Mouse (Mus musculus) kidney, adult 18-20 months (tissue): ENCODE measurements around the gene Gm20388.

Experiments
- DNase-seq: peaks from one replicate; pipeline ENCODE4 v3.0.0; 2021

The Gm20388 gene

DNA sequence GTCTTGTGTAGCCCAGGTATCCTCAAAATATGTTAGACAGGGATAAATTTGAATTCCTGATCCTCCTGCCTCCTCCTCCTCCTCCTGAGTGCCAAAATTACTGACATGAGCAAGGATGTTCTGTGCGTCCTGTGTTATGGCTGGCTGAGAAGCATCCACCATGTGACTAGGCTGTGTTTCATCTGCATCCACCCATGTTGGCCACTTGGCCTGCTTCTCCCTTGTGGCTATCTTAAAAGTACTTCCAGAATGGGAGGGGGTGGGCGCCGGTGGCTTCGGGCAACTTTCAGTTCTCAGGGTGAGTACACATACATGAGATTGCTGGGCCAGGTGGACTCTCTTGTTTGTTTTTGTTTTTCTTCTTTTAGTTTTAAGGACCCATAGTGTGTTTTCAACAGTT is 2008.5 kb downstream of the Gm20388 start:
- DNase-seq: no peak

DNA sequence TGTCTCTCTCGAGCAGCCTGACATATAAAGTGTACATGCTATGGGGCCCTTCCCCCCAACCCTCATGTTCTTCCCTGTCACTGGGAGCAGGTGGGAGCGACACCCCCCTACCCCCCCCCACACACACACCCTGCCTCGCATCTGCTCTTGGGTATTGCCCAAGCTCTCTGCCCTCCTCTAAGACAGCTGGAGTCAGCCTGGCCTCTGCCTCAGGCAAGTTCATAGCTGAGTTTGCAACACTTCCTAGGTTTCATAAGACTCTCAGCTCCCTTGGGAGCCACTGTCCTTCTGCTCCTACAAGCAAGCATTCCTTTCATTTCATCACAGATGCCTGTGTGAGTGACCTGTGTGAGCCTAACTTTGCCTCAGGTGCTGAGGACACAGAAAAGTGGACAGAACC is 2009.1 kb downstream of the Gm20388 start:
- DNase-seq: no peak

DNA sequence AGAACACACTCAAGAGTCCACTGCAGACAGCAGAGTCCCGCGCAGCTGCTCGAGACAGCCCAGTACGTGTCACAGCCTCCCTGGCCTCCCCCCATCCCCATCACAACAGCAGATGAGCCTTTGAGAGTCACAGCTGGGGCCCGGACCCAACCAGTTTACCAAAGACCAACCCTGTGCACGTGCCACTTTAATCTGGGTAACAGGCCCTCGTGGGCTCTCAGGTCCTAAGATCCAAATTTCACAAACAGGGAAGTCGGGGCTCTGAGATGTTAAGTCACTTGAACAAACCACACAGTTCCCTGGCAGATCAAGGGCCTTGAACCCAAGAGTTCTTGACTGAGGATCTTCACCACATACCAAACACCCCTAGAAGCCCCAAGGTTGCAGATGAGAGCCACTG is 2010.9 kb downstream of the Gm20388 start:
- DNase-seq: no peak

DNA sequence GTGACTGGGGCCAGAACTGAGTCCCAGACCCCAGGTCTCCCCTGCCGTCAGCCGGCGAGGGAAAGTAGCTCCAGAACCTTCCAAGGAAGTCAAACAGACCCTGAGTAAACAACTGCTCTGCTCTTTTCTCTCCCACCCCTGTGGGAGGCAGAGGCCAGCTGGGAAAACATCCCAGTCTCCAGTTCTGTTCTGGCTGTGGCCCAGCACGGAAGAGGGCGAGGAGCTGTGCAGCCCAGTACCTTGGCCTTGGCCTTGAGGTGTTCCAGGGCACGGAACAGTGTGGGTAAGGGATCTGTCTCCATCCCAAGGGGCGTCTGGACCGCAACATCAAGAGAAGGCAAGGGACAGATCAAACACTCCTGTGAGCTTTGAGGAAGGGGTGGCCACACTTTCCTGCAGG is 2011.5 kb downstream of the Gm20388 start:
- no peak for DNase-seq

DNA sequence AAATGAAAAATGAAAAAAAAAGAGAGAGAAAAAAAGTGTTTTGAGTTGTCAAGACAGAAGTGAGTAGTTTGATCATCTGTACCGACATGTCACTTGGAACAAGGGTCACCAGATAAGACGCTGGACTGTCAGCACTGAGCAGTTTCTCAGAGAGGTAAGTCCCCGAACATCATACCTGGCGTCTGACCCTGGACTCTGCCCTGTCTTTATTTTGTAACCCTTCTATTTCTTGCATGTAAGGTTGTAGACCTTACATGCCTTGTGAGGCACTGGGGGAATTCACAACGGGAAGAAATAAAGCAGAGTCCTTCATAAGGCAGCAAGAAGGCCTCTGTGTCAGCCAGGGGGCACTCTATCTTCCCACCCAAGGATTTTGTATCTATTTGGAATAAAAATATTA is 2014.0 kb downstream of the Gm20388 start:
- DNase-seq: no peak

DNA sequence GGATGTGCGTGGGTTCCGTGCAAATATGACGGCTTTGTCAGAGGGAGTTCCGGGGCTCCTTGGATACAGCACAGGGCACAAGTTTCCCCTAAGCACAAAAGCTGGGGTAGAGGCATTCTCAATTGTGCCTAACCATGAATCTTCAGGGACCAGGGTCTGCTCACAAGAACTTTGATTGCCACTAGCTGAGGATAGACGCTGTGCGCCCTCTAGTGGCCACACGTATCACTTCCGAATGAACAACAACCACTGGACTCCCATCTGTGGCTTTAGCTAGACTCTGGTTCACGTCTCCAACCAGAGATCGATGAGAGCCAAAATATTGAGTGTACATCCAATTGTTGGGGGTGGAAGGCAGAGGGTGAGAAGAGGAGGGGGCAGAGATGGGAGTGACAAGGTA is 2015.0 kb downstream of the Gm20388 start:
- peak; percentile 81 for DNase-seq

DNA sequence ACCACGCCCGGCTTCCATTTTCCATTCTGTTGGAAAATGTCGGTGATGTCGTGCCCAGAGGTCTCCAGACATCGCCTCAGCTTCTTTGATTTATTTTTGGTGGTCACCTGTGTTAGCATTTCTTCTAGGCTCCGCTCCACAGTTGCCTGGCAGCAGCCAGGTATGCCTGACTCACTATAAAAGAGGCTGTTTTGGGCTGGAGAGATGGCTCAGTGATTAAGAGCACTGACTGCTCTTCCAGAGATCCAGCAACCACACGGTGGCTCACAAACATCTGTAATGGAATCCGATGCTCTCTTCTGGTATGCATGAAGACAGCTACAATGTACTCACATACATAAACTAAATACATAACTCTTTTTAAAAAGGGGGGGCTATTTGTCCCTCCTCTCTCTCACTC is 2015.6 kb downstream of the Gm20388 start:
- DNase-seq: no peak

DNA sequence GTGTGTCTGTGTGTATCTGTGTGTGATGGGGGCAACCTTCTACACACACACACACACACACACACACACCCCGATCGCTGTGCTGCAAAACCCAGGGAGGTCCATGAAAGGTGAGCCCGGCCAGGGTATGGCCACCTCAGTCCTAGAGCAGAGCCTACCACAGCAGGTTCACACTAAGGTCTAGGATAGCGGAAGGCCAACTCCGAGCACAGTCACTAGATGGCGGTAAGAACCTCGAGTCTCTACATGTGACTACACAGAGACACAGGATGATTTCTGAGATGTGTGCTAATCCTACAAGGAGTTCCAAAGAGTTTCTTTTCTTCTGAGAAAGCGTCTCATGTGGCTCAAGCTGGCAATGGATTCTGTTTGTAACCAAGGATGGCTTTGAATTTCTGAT is 2016.7 kb downstream of the Gm20388 start:
- DNase-seq: peak; percentile 60

DNA sequence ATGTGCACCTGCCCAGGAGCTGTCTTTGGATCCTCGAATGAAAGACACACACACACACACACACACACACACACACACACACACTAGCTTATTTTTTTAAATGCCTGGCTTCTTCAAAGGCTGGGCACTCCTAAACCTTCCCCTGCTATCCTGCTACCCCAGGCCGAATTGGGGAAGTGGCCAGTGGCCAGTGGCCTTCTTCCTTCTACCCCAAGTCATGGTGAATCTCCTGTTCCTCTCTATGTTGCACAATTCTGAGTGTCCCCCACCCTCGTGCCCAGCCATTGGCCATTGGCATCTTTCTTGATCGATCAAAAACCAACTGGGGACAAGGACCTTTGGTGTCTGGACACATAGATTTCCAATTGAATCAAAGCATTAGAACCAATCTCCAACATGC is 2019.4 kb downstream of the Gm20388 start:
- DNase-seq: no peak

DNA sequence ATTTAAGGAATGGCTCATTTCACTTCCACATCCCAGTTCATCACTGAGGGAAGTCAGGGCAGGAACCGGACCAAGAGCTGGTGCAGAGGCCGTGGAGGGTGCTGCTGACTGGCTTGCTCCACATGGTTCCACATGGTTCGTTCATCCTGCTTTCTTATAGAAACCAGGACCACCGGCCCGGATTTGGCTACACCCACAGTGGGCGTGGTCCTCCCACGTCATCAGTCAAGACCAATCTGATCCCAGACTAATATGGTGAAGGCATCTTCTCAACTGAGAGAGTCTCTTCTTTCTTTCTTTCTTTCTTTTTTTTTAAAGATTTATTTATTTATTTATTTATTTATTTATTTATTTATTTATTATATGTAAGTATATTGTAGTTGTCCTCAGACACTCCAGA is 2020.9 kb downstream of the Gm20388 start:
- no peak for DNase-seq

DNA sequence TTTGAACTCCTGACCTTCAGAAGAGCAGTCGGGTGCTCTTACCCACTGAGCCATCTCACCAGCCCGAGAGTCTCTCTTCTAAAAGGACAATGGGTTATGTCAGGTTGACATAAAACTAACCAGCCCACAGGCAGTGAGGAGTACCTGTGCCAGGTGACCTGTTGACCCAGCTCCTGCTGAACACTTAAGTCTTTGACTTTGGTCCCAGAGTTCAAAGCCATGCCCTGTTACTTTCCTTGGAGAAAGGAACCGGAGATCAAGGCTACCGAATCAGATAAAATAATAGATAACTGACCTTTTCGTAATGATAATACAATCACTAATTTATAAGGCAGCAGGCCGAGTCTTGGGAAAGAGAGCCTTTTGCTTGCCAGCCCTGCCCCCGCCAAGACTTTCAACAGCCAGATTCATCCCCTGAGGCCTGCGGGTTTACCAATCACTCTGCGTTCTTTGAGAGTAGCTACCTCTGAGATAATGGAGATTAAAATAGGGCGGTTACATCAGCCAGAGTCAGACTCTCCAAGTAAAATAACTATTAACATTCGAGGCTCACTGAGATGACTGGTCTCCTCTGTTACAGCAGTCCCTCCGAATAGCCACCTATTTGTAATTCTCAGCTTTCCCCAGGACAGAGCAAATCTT is 2021.5 kb downstream of the Gm20388 start:
- DNase-seq: no peak

DNA sequence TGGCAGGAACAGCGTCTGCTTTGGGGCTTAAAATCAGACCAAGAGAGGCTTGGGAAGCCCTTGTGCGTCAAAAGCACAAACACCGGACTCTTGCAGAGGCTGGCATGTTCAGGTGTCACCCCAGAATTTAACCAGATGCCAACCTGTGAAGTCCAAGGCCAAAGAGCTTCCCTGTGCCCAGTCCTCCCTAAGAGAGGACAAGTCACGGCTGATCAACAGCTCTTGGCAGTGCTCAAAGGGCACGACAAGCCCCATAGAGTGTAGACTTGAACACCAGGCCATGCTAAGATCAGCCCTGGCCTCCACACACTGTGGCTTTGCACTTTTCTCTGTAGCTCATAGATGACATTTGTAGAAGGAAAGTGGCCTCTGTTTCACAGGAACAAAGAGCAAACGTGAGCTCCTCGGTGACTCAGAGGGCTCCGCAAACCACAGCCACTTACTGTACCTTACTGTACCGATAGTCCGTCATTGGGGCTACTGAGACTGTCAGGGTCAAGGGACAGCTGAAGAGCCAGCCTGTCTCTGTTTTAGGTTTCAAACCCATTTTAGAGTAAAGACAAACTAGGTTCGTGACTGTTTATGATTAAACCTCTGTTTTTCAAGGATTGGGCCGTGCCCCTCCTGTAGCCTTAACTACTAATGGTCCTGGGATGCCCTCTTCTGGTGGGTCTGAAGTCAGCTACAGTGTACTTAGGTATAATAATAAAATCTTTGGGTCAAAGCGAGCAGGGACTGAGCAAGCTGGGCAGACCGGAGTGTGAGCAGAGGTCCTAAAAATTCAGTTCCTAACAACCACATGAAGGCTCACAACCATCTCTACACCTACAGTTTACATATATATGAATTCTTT is 2022.3 kb downstream of the Gm20388 start:
- no peak for DNase-seq

DNA sequence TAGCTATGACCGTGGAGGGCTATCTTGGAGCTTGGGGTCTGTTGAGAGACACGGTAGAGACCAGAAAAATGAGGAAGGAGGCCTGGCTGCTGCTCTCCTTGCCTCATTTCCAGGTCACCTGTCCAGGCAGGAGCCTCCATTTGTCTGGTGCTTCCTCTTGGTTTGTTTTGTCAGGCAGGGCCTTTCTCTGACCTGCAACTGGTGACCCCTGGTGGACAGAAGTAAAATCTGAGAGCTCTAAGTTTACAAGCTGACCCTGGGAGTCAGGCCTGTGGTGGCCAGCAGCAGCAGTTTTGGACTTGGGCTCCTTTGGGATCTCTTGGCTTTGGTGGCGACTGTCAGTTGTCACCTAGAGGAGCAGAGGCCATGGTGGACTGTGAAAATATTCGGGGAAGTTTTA is 2023.9 kb downstream of the Gm20388 start:
- peak; percentile 40 for DNase-seq

DNA sequence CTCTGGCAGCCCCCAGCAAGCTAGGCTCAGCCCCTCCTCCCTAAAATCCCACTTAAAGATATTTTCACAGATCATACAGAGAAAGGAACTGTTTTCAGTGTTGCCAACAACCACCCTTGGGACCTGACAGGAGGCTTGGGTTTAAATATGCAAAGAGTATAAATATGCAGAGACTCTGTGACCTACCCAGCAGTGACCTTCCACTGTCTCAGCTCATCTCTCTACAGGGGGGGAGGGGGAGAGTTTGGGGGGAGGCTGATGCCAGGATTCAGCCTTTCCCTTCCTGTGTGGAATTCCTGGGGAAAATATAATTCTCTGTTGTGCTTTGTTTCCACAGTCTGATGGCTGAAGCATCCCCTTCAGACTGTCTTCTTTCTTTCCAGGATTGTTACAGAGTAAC is 2024.3 kb downstream of the Gm20388 start:
- DNase-seq: no peak

DNA sequence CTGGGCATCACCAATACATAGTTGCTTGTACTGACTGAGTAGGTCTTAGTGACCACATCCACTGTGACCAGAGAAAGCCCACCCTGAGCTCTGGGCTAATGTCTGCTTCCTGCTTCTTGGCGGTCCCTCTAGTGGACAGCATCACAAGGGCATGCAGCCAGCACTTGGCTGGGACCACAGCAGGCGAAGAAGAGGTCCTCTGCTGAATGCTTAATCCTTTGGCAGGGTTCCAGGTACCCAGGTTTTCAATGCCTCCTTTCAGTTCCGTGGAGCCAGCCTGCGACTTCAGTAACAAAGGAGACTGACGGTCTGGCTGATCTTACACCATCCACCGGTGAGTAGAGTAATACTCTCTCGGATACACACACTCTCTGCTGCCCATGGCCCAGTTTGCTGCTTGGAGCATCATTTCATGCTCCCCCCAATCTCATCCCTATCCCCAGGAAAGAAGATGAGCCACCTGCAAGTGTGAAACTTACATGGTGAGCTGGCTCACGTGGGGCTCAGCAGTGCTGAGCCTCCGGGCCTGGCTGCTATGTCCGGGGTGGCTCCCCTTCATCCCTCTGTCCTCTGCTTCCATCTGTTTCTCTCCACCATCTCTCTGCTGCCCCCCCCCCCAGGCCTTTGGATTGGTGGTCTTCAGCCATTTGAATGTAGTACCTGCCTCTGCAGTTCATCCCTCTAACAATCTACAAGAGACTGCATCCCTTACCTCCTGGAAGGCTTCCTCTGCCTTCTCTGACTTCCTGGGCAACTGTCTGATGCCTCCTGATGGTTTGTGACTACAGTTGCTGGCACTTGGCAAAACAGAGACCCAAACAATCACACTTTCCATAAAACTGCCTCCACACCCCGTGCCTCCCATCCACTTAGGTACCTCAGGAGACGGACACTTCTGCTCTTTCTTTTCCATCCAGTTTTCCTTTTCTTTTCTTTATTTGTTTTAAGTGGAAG is 2025.0 kb downstream of the Gm20388 start:
- DNase-seq: no peak

DNA sequence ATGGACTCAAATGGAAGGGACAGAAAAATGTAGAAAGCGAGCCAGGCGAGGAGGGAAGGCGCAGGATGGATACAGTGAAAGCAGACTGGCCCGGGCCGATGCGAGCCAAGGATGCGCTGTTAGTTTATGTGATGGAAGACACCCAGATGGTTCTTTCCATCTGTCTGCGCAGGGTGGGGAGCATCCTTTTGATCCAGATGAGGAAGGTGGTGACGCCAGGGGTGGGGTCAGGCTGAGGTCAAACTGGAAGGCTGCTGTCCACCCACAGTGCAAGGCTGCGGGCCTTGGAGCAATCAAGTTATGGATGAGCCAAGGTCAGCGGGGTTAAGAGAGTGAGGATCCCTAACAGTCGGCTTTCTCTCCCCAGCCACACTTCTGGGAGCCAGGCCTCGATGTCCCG is 2025.8 kb downstream of the Gm20388 start:
- DNase-seq: no peak

DNA sequence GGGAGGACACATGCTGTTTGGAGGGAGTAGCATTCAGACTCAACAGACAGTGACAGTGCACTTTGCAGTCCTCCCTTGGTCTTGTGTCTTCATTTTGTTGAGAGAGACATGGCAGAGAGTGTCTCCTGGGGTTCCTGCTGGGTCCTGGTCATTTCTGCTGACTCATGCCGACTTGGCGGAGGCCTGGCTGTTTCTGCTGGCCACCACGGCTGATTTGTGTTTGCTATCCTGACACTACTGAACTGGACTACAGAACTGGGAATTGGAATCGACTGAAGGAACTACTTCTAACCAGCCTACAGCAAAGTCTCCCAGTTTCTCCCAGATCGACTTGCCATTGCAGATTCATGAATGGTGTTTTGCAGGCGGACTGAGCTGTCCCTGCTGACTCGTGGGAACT is 2028.1 kb downstream of the Gm20388 start:
- DNase-seq: no peak

DNA sequence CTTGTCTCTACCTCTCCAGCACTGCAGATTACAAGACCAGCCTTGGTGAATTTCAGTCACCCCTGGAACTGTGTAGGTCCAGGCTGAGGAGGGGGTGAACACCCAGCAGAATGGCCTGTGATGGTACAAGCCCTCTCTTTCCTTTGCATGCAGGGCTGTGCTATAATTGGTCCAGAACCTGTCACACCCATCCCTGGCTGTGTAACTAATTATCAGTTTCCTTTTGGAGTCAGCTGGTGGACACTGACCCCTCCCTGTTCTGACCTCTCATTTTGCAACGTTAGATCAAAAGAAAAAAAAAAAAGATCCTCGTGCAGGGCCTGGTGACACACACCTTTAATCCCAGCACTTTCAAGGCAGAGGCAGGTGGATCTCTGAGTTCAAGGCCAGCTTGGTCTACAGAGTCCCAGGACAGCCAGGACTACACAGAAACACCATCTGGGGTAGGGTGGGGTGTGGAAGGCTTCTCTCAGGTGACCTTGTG is 2032.5 kb downstream of the Gm20388 start:
- no peak for DNase-seq

DNA sequence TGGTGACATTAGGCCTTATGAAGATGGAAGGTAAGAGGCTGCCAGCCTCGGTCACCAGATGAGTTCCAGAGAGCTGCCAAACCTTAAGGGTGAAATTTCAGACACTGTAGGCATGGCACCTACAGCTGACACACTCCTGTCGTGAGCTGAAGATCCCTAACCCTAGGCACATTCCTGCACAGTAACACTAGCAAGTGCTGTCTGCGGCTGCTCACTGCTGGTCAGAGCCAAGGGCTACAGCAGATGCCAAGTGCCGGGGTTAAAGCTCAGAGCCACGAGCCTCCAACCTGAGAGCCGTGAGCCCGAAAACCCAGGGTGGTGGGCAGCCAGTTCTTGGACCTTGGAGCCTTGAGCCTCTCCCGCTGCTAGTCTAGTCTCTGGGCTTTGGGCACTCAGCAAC is 2033.1 kb downstream of the Gm20388 start:
- peak; percentile 44 for DNase-seq

DNA sequence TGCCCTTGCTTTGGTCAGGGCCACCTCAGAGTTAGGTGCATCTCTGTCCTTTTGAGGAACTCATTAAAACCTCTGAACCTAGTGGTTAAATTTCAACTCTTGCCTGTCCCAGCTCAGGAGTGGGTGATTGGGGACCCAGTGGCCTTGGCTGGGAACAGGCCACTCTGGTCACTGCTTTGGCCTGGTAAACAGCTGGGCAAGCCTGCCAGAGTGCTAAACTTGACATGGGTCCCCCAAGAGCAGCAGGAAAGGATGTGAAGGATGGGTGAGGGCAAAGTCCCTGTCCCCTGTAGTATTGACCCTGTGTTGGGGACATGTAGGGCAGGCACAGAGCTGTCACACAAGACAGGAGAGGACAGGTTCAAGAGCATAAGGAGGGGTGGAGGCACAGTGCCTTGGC is 2034.2 kb downstream of the Gm20388 start, which contains the start of gene Car5a:
Gene Car5a, minus strand, starts transcription at position 74 of the 400 bp plus-strand sequence.
- no peak for DNase-seq

DNA sequence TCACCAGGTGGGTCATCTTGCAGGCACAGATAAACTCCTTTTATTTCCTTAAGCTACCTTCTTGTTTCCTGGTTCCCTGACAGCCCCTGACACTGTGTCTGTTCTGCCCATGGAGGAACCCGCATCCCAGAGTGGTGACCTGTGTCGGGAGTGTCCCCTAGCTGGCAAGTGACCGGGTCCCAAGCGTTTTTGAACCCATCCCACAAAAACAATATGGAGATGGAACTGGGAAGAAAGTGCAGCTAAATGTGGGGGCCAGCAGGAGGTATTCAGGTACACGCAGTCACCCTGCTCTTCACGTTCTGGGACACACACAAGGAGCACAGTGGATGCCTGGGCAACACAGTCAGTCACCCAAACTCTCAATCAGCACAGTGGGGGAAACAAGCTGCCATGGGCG is 2035.7 kb downstream of the Gm20388 start:
- DNase-seq: no peak

DNA sequence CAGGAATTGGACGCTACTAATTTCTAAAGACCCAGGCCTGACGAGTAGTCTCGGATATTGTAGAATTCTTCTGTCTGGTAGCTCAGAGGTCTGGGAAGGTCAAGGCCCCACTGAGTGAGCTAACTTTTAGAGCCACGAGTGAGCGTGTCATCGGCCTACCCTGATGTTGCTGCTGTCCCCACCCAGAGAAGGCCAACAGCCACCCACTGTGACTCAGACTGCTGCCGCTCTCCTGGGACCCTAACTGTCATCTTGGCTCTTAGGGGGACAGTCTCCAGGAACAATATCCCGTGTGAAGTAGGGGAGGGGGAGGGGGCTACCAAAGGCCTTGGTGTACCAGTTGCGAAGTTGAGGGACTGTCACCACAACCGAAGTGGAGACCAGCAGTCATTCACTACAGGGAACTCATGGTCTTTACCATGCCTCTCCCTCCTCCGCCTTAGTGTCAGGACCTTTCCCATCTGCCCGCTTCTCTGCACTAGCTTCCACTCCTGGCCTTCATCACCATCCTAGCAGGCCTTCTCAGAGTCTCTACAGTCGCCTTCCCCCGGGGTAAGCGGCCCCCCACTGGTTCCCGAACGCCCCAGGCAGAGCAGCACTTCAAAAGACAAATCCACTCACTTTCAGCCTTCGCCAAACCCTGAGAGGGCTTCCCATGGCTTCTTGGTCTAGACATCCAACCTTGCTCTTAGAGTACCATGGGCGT is 2036.6 kb downstream of the Gm20388 start:
- DNase-seq: no peak

DNA sequence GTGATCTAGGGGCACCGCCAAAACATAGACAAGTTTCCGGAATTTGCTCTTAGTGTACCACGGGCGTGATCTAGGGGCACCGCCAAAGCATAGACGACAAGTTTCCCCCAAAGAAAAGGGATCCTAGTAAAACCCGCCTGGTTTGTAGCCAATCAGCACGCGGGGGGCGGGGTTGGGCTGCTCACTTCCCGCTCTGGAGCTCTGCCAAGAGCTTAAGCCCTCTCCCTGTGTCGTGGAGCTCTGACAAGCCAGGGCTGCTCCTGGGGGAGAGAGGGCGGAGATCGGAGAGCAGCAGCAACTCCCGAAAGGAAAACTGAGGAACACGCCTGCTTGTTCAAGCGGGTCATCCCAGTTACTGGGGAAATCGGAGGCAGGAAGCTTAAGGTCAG is 2037.1 kb downstream of the Gm20388 start:
- peak; percentile 89 for DNase-seq
